Mouse (Mus musculus): Measurements from ENCODE around the gene B4galt5. TPM values are rescaled to one million over a fixed set of nuclear protein-coding genes. Genes with fewer than 3 reads are reported as not detected.

The B4galt5 gene
- polyA plus RNA-seq, 2 experiments = 2.3 TPM

- H3K4me1 ChIP-seq (replicated peaks; ENCODE audit: control insufficient read depth in 2 of 2, insufficient read depth in 2 of 2, low read length in 1 of 2) = no peaks in the 10 kb centered on the region
- no peaks in the 10 kb centered on the region for H3K36me3 ChIP-seq (replicated peaks; ENCODE audit: control insufficient read depth, insufficient read depth, low read depth)
- no peak overlapping the region for H3K9ac ChIP-seq (replicated peaks)
- ATAC-seq (ENCODE audit: insufficient read depth) (no peak), DNase-seq (ENCODE audit: low read depth in 3 of 3, low spot score in 3 of 3) (no peak)
- H3K9me3 ChIP-seq (ENCODE audit: control insufficient read depth, low read length) = no peaks in the 10 kb centered on the region
- 62% methylated on average over 14 of the region's 14 CpGs for WGBS (ENCODE audit: insufficient replicate concordance)
- H3K4me3 ChIP-seq (ENCODE audit: insufficient read depth in 1 of 2, low read depth in 2 of 2, low read length in 2 of 2) = no peak overlapping the region
- no peak for TF ChIP-seq EP300 (IDR thresholded peaks at IDR 0.05; ENCODE audit: low read depth)
- TF ChIP-seq CTCF (IDR thresholded peaks at IDR 0.05; ENCODE audit: low read depth) = no peak
- no peak overlapping the region for H3K4me2 ChIP-seq (ENCODE audit: low read depth)
- no peaks in the 10 kb centered on the region for H3K27me3 ChIP-seq (ENCODE audit: control insufficient read depth, insufficient read depth, low read length)
- H3K27ac ChIP-seq = no peak overlapping the region
Observed at GRCm38 (mm10) chr2:167267531-167268410, 81.2 kb downstream of the B4galt5 start.

- DNase-seq (ENCODE audit: low read depth in 3 of 3, low spot score in 3 of 3) = no peak
- no peaks in the 10 kb centered on the region for H3K4me1 ChIP-seq (replicated peaks; ENCODE audit: control insufficient read depth in 2 of 2, insufficient read depth in 2 of 2, low read length in 1 of 2)
- no peak overlapping the region for H3K4me2 ChIP-seq (ENCODE audit: low read depth)
- ATAC-seq (ENCODE audit: insufficient read depth) = no peak
- H3K27me3 ChIP-seq (ENCODE audit: control insufficient read depth, insufficient read depth, low read length) = no peaks in the 10 kb centered on the region
- WGBS (ENCODE audit: insufficient replicate concordance) = 65% methylated on average over 10 of the region's 10 CpGs
- H3K9ac ChIP-seq (replicated peaks) = no peak overlapping the region
- no peaks in the 10 kb centered on the region for H3K9me3 ChIP-seq (ENCODE audit: control insufficient read depth, low read length)
- no peak overlapping the region for H3K4me3 ChIP-seq (ENCODE audit: insufficient read depth in 1 of 2, low read depth in 2 of 2, low read length in 2 of 2)
- TF ChIP-seq EP300 (IDR thresholded peaks at IDR 0.05; ENCODE audit: low read depth) (no peak), CTCF (IDR thresholded peaks at IDR 0.05; ENCODE audit: low read depth) (no peak)
- H3K27ac ChIP-seq = no peak overlapping the region
- no peaks in the 10 kb centered on the region for H3K36me3 ChIP-seq (replicated peaks; ENCODE audit: control insufficient read depth, insufficient read depth, low read depth)
Observed at GRCm38 (mm10) chr2:167266231-167266630, 82.8 kb downstream of the B4galt5 start.

- H3K4me2 ChIP-seq (ENCODE audit: low read depth) = no peak overlapping the region
- DNase-seq (ENCODE audit: low read depth in 3 of 3, low spot score in 3 of 3) (no peak), ATAC-seq (ENCODE audit: insufficient read depth) (no peak)
- no peak overlapping the region for H3K27ac ChIP-seq
- no peak overlapping the region for H3K4me3 ChIP-seq (ENCODE audit: insufficient read depth in 1 of 2, low read depth in 2 of 2, low read length in 2 of 2)
- H3K27me3 ChIP-seq (ENCODE audit: control insufficient read depth, insufficient read depth, low read length) = no peaks in the 10 kb centered on the region
- no peaks in the 10 kb centered on the region for H3K9me3 ChIP-seq (ENCODE audit: control insufficient read depth, low read length)
- H3K4me1 ChIP-seq (replicated peaks; ENCODE audit: control insufficient read depth in 2 of 2, insufficient read depth in 2 of 2, low read length in 1 of 2) = no peaks in the 10 kb centered on the region
- no peak for TF ChIP-seq CTCF (IDR thresholded peaks at IDR 0.05; ENCODE audit: low read depth)
- no peak for TF ChIP-seq EP300 (IDR thresholded peaks at IDR 0.05; ENCODE audit: low read depth)
- WGBS (ENCODE audit: insufficient replicate concordance) = 28% methylated on average over 4 of the region's 5 CpGs
- no peak overlapping the region for H3K9ac ChIP-seq (replicated peaks)
- no peaks in the 10 kb centered on the region for H3K36me3 ChIP-seq (replicated peaks; ENCODE audit: control insufficient read depth, insufficient read depth, low read depth)
Observed at GRCm38 (mm10) chr2:167265806-167266205, 83.2 kb downstream of the B4galt5 start.

GRCm38 (mm10) chr2:167265021-167265420, 84.0 kb downstream of the B4galt5 start:
- Histone ChIP-seq H3K36me3 (replicated peaks; ENCODE audit: control insufficient read depth, insufficient read depth, low read depth) (no peaks in the 10 kb centered on the region), H3K4me3 (ENCODE audit: insufficient read depth in 1 of 2, low read depth in 2 of 2, low read length in 2 of 2) (no peak overlapping the region), H3K9me3 (ENCODE audit: control insufficient read depth, low read length) (no peaks in the 10 kb centered on the region), H3K27me3 (ENCODE audit: control insufficient read depth, insufficient read depth, low read length) (no peaks in the 10 kb centered on the region), H3K4me1 (replicated peaks; ENCODE audit: control insufficient read depth in 2 of 2, insufficient read depth in 2 of 2, low read length in 1 of 2) (no peaks in the 10 kb centered on the region), H3K27ac (no peak overlapping the region), H3K4me2 (ENCODE audit: low read depth) (no peak overlapping the region), H3K9ac (replicated peaks) (no peak overlapping the region)
- ATAC-seq (ENCODE audit: insufficient read depth) (no peak), DNase-seq (ENCODE audit: low read depth in 3 of 3, low spot score in 3 of 3) (no peak)
- 68% methylated on average over 2 of the region's 2 CpGs for WGBS (ENCODE audit: insufficient replicate concordance)
- TF ChIP-seq EP300 (IDR thresholded peaks at IDR 0.05; ENCODE audit: low read depth) = no peak
- TF ChIP-seq CTCF (IDR thresholded peaks at IDR 0.05; ENCODE audit: low read depth) = no peak

GRCm38 (mm10) chr2:167263931-167264330, 85.1 kb downstream of the B4galt5 start:
- ATAC-seq (ENCODE audit: insufficient read depth) = no peak
- 79% methylated on average over 11 of the region's 11 CpGs for WGBS (ENCODE audit: insufficient replicate concordance)

More at GRCm38 (mm10) chr2:167263931-167264330, 85.1 kb downstream of the B4galt5 start:
- no peaks in the 10 kb centered on the region for H3K4me1 ChIP-seq (replicated peaks; ENCODE audit: control insufficient read depth in 2 of 2, insufficient read depth in 2 of 2, low read length in 1 of 2)
- no peaks in the 10 kb centered on the region for H3K9me3 ChIP-seq (ENCODE audit: control insufficient read depth, low read length)
- H3K4me3 ChIP-seq (ENCODE audit: insufficient read depth in 1 of 2, low read depth in 2 of 2, low read length in 2 of 2) = no peak overlapping the region
- no peaks in the 10 kb centered on the region for H3K27me3 ChIP-seq (ENCODE audit: control insufficient read depth, insufficient read depth, low read length)
- no peaks in the 10 kb centered on the region for H3K36me3 ChIP-seq (replicated peaks; ENCODE audit: control insufficient read depth, insufficient read depth, low read depth)
- TF ChIP-seq CTCF (IDR thresholded peaks at IDR 0.05; ENCODE audit: low read depth) (no peak), EP300 (IDR thresholded peaks at IDR 0.05; ENCODE audit: low read depth) (no peak)
- H3K9ac ChIP-seq (replicated peaks) = no peak overlapping the region
- H3K4me2 ChIP-seq (ENCODE audit: low read depth) = no peak overlapping the region
- DNase-seq (ENCODE audit: low read depth in 3 of 3, low spot score in 3 of 3) = no peak
- H3K27ac ChIP-seq = no peak overlapping the region
